Mouse (Mus musculus) kidney, postnatal 0 days (tissue): ENCODE results near the gene Pdcd11. TPM values are rescaled to one million over a fixed set of nuclear protein-coding genes. Genes with fewer than 3 reads are reported as not detected.

Experiments
- ATAC-seq: fragments of 200-750 bp; cut with Nextera tagmentation; replicated peaks from 2 replicates; pipeline ENCODE4 v1.8.0; 2017; ENCODE audit warnings: low read depth, moderate number of reproducible peaks, moderate TSS enrichment, moderate library complexity; ENCODE audit not compliant: low FRiP score
- DNase-seq: peaks from one replicate; pipeline ENCODE4 v3.0.0-alpha.2; 2016; ENCODE audit warnings: low spot score
- H3K27ac ChIP-seq: fragments of 300-500 bp; sonication (generic); 2 replicates; pipeline ENCODE4 v1.5.1; 2014; ENCODE audit warnings: mild to moderate bottlenecking
- H3K27me3 ChIP-seq: fragments of 300-500 bp; sonication (generic); 2 replicates; pipeline ENCODE4 v1.6.1; 2014; ENCODE audit warnings: low read length, mixed read lengths; ENCODE audit not compliant: insufficient read depth
- H3K36me3 ChIP-seq: fragments of 300-500 bp; sonication (generic); 2 replicates; pipeline ENCODE4 v1.6.1; 2014; ENCODE audit warnings: low read length, mixed read lengths; ENCODE audit not compliant: insufficient read depth
- H3K4me1 ChIP-seq: fragments of 300-500 bp; sonication (generic); replicated peaks from 2 replicates; pipeline ENCODE4 v1.6.1; 2014; ENCODE audit warnings: antibody characterized with exemption, low read length, mixed read lengths; ENCODE audit not compliant: insufficient read depth
- H3K4me2 ChIP-seq: fragments of 300-500 bp; sonication (generic); 2 replicates; pipeline ENCODE4 v1.6.1; 2014; ENCODE audit warnings: mild to moderate bottlenecking, low read length, moderate library complexity, mixed read lengths
- H3K4me3 ChIP-seq: fragments of 300-500 bp; sonication (generic); replicated peaks from 2 replicates; pipeline ENCODE4 v1.5.1; 2014; ENCODE audit warnings: low read depth, low read length
- H3K9ac ChIP-seq: fragments of 300-500 bp; sonication (generic); 2 replicates; pipeline ENCODE4 v1.6.1; 2014; ENCODE audit warnings: low read depth, low read length
- H3K9me3 ChIP-seq: fragments of 300-500 bp; sonication (generic); replicated peaks from 2 replicates; pipeline ENCODE4 v1.6.1; 2016; ENCODE audit warnings: low read length, inconsistent platforms, mixed read lengths
- CTCF ChIP-seq: IDR thresholded peaks from 2 replicates; pipeline ENCODE4 v1.5.1; 2016; ENCODE audit warnings: antibody characterized with exemption, low read depth, mild to moderate bottlenecking, moderate library complexity
- WGBS: fragments of 180-500 bp; shearing (Covaris S2); extraction: QIAGEN DNeasy Blood & Tissue Kit; methylation state at CpG from one replicate; pipeline ENCODE4 v1.1.7; 2014; 5-methylcytosine and 5-hydroxymethylcytosine counted together
- polyA plus RNA-seq: library from polyadenylated mRNA; unstranded; fragments of >200 nt; fragmentation: Nextera tagmentation; extraction: Ambion mirVana; gene quantifications from 2 replicates; pipeline ENCODE4 v1.2.1, GENCODE M21; 2015

The Pdcd11 gene
- polyA plus RNA-seq, 1 experiment from 2014 or later: 7.3 TPM

GRCm38 (mm10) chr19:47161669-47162068 is 71.1 kb downstream of the Pdcd11 start:
- no peaks in the 10 kb centered on the region for H3K9me3 ChIP-seq
- H3K4me2 ChIP-seq: no peak overlapping the region
- ATAC-seq (no peak), DNase-seq (no peak)
- WGBS: 52% methylated on average over 4 of the region's 4 CpGs
- no peak overlapping the region for H3K27ac ChIP-seq
- no peak overlapping the region for H3K9ac ChIP-seq
- no peak overlapping the region for H3K4me3 ChIP-seq
- no peaks in the 10 kb centered on the region for H3K4me1 ChIP-seq
- no peak for TF ChIP-seq CTCF
- no peaks in the 10 kb centered on the region for H3K36me3 ChIP-seq
- no peaks in the 10 kb centered on the region for H3K27me3 ChIP-seq

DNA sequence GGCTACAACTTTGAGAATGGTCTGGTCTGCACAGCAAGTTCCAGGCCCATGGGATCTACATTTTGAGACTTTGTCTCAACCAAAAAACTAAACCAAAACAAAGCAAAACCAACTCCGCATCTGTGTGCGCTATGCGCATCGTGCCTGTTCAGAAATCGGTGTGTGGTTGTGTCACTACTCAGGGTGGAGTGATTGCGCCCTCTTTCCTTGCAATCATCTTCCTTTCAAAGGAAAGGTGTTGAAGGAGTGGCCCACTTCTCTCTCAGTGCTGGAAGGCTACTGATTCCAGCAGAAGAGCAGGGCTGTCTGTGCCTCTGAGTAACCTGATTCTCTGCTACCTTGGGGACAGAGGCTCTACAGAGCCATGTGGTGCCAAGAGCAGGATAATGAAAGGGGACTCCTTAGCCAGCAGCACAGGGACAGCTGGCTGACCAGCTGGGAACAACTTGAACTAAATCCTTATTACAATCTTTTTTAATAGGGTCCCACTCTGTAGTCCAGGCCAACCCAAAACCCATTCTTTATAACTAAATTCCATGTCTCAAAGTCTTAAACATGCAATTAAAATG is 72.7 kb downstream of the Pdcd11 start:
- Histone ChIP-seq H3K9me3 (no peaks in the 10 kb centered on the region), H3K9ac (no peak overlapping the region), H3K27ac (no peak overlapping the region), H3K27me3 (no peaks in the 10 kb centered on the region), H3K4me1 (no peaks in the 10 kb centered on the region), H3K4me3 (no peak overlapping the region), H3K4me2 (no peak overlapping the region), H3K36me3 (no peaks in the 10 kb centered on the region)
- ATAC-seq: no peak
- no peak for DNase-seq
- no peak for TF ChIP-seq CTCF
- WGBS: 87% methylated on average over 6 of the region's 6 CpGs

GRCm38 (mm10) chr19:47166758-47167157 is 76.2 kb downstream of the Pdcd11 start:
- H3K27ac ChIP-seq: peak overlapping the region; percentile 57; the same call in 1 of the 2 replicates
- H3K4me3 ChIP-seq: no peak overlapping the region
- no peak for TF ChIP-seq CTCF
- H3K4me1 ChIP-seq: no peaks in the 10 kb centered on the region
- H3K36me3 ChIP-seq: no peaks in the 10 kb centered on the region
- 30% methylated on average over 3 of the region's 3 CpGs for WGBS
- DNase-seq (no peak), ATAC-seq (no peak)
- H3K27me3 ChIP-seq: no peaks in the 10 kb centered on the region
- H3K9ac ChIP-seq: no peak overlapping the region
- no peaks in the 10 kb centered on the region for H3K9me3 ChIP-seq
- no peak overlapping the region for H3K4me2 ChIP-seq

GRCm38 (mm10) chr19:47167617-47168214 is 77.1 kb downstream of the Pdcd11 start:
- H3K27me3 ChIP-seq: no peaks in the 10 kb centered on the region
- WGBS: 52% methylated on average over 7 of the region's 7 CpGs
- no peak overlapping the region for H3K9ac ChIP-seq
- H3K4me1 ChIP-seq: no peaks in the 10 kb centered on the region
- no peak overlapping the region for H3K4me3 ChIP-seq
- TF ChIP-seq CTCF: no peak
- H3K9me3 ChIP-seq: no peaks in the 10 kb centered on the region
- DNase-seq (no peak), ATAC-seq (no peak)
- H3K36me3 ChIP-seq: no peaks in the 10 kb centered on the region
- no peak overlapping the region for H3K27ac ChIP-seq
- 0 out of 2 replicates have a peak overlapping the region, but pooled peaks have one; percentile 43 for H3K4me2 ChIP-seq

DNA sequence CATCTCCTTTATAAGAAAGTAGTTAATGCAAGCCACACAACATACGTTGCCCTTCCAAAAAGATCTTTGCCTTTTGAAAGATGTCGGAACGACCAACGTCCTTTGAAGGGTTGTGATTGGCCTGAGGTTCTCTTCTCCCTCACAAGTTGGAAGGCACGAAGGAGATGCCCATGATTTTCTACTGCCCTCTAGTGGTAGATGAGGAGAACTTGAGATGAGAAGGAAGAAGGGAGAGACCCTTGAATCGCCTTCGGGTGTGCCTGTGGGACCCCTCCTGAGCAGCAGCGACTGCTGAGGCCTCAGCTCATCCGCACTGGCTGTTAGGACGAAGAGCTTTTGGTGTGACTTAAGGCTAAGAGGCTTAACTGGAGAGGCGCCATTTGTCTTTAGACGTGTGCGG is 77.7 kb downstream of the Pdcd11 start:
- WGBS: 8% methylated on average over 13 of the region's 13 CpGs
- peak; percentile 77 for DNase-seq

GRCm38 (mm10) chr19:47168793-47169412 is 78.3 kb downstream of the Pdcd11 start:
- no peak overlapping the region; the same call in 1 of the 2 replicates for H3K27ac ChIP-seq
- no peaks in the 10 kb centered on the region for H3K9me3 ChIP-seq
- H3K4me1 ChIP-seq: no peaks in the 10 kb centered on the region
- peak; percentile 90 for DNase-seq
- 20% methylated on average over 11 of the region's 11 CpGs for WGBS
- TF ChIP-seq CTCF: peak; percentile 86
- no peaks in the 10 kb centered on the region for H3K27me3 ChIP-seq
- H3K4me3 ChIP-seq: no peak overlapping the region
- ATAC-seq: peak; percentile 60; the same call in 1 of the 2 replicates
- H3K36me3 ChIP-seq: no peaks in the 10 kb centered on the region
- peak overlapping the region; percentile 43 for H3K4me2 ChIP-seq
- H3K9ac ChIP-seq: no peak overlapping the region

More for the DNA sequence above, 77.7 kb downstream of the Pdcd11 start:
- Histone ChIP-seq H3K27ac (no peak overlapping the region), H3K9me3 (no peaks in the 10 kb centered on the region), H3K27me3 (no peaks in the 10 kb centered on the region), H3K9ac (no peak overlapping the region), H3K36me3 (no peaks in the 10 kb centered on the region), H3K4me1 (no peaks in the 10 kb centered on the region), H3K4me3 (no peak overlapping the region), H3K4me2 (peak overlapping the region; percentile 43)
- peak; percentile 89 for TF ChIP-seq CTCF
- no peak for ATAC-seq
